Mouse (Mus musculus) cerebellum, adult 11-12 months (tissue): ENCODE data around the gene Ncstn.

Experiments
- DNase-seq: peaks from one replicate; pipeline ENCODE4 v3.0.0; 2022

Ncstn gene

GRCm38 (mm10) chr1:172071556-172071955 is 11.0 kb downstream of the Ncstn start:
- no peak for DNase-seq

GRCm38 (mm10) chr1:172070227-172070626 is 12.4 kb downstream of the Ncstn start:
- DNase-seq, result no peak

DNA sequence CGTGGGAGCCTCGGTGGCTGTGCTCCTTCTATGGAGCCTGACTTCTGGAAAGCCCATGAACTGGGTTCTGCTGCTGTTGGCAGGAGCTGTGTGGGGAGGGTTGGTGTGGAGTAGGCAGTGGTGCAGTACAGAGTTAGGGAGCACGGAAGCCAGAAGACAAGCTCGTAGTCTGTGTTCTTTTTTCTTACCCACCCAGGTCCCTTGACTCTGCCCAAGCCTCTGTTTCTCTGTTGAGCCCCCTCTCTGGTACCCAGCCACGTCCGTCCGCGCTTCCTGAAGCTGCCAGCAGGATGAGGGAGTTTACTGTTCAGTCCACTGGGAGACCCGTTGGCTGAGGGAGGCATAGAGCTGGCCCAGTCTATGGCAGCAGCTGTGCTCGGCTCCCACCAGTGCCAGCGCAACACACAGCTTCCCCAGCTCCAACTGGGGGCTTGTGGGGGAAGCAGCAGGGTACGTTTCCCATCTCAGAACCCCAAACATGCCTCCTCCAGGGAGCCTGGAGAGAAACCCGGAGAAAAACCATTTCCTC is 17.9 kb downstream of the Ncstn start:
- no peak for DNase-seq

DNA sequence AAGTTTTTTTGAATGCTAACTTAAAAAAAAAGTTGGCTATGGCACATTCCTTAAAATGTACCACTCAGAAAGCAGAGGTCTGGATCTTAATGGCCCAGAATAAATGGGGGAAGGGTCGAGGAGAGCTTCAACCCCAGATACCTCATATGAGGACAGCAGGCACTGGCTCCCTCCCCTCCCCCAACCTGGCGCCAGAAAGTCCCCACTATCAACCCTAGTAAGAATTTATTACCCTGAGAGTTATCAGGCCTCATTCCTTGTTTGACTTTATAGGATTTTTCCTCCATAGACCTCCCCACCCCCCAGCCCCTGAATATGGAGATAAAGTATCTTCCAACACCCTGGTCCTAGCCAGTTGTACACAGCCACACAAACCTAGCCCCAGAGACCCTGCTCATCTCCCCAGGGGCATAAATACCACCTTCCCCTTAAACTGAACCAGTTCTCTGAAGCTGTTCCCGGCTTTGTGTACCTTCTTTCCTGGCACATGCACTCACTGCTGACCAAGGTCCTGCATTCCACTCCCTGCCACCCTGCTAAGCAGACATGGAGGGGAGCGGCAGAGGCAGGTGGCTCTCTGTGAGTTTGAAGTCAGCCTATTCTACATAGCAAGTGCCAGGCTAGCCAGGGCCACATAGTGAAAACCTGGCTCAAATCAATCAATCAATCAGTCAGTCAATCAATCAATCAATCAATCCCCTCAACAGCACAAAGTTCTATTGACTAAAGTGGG is 19.1 kb downstream of the Ncstn start:
- DNase-seq, result no peak

DNA sequence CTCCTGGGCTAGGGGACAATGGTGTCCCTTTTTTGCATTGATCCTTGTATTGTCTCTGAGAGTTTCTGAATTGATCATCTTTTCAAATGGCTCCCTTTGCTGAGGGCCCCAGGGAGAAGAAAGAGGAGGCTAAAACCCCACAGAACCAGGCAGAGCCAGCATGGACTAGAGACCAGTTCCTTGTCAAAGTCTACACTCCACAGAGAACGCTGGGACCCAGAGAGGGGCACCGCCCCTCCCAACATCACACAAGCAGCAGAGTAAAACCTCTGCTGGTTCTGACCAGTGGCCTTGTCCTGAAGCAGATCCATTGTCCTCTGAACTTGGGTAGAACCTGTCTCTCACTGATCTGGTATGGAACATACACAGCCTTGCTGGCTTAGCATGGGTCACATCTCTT is 20.5 kb downstream of the Ncstn start:
- DNase-seq, result no peak

- DNase-seq, result no peak
These were observed 21.4 kb downstream of the Ncstn start for GRCm38 (mm10) chr1:172061217-172061616.

- no peak for DNase-seq
These were observed 21.9 kb downstream of the Ncstn start for GRCm38 (mm10) chr1:172060659-172061058.

- DNase-seq, result no peak
These were observed 23.7 kb downstream of the Ncstn start for GRCm38 (mm10) chr1:172058874-172059273.

DNA sequence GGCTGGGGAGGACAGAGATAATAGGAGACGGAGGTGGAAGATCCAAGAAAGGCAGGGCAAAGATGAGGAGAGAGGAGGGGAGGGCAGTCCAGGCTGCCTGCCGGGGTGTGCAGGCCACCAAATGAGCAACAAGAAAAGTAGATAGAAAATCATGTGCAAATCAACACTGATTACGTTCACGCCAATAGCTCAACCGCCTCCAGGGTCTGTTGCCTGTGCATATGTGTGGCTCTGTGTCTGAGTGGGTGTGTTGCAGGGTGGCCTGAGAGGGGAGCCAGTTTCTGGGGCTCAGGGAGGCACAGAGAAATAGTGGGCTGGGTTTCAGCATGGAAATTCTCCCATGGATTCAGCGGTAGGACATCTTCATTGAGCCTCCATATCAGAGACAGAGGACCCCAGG is 24.3 kb downstream of the Ncstn start:
- no peak for DNase-seq

- DNase-seq, result no peak
These were observed 25.1 kb downstream of the Ncstn start, which contains the start of gene Nhlh1 for GRCm38 (mm10) chr1:172057491-172057921. Gene Nhlh1, minus strand, starts transcription at chr1:172057573.

DNA sequence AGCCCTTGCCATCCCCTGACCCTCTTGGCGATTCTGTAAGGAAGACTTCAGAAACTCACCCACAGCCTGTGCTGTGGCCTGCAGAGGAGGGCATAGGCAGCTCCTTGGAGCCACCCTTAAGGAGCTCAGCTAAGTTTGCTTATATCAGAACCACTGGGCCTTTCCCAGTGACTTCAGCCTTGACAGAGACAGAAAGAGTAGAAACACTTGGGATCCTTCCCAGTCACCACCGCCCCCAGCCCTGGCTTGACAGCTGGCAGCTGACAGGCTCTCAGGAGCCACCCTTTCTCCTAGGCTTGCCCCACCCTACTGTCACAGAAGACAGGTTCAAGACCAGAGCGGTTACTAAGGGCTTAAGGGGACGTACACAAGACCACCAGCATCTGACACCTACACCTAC is 26.3 kb downstream of the Ncstn start:
- no peak for DNase-seq

GRCm38 (mm10) chr1:172053541-172054440 is 28.8 kb downstream of the Ncstn start:
- no peak for DNase-seq

- DNase-seq, result no peak
These were observed 29.8 kb downstream of the Ncstn start for GRCm38 (mm10) chr1:172052766-172053279.

DNA sequence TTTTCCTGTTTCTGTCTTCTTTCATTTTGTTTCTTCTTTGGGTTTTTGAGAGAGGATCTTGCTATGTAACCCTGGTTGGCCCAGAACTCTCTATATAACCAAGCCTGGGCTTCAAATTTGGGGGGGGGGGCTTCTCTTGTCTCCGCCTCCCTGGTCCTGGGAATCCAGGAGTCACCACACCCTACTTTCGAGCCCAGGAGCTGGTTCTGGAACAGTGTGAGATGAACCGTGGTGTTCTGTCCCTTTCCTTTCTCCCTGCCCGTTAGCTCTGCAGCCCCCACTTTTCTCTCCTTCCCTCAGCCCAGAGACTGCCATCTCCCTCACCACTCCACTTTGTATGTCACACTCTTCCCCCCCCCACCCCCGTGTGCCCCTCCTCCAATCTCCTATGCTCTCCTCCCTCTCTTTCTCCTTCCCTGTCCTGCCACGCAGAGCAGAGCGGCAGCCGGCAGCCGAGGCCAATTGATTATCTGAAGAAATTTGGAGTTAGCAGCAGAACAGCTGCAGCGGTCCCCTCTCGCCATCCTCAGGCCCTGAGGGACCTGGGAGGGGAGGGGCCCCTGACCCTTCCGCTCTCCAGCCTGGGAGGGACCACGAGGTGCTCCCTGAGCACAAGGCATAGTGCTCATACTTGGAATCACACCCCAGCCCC is 33.3 kb downstream of the Ncstn start:
- DNase-seq, result no peak

- no peak for DNase-seq
These were observed 34.3 kb downstream of the Ncstn start for GRCm38 (mm10) chr1:172048241-172048734.

DNA sequence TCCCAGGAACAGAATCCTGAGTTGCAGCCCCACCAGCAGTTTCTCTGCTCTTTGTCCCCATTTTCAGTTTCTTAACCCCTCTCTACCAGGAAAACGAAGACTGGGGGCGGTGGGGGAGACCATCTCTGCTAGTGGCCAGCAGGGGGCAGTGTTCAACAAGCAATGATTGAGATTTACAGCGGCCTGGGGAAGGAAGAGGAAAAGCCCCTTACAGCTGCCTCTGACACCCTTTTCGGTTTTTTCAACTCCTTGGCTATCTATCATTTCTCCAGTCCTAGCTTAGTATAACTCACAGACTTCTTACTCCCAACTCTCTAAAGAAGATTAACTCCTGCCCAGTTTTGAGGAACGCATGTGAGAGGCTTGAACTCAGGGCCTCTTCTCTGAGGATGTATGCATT is 35.7 kb downstream of the Ncstn start:
- peak; percentile 33 for DNase-seq

DNA sequence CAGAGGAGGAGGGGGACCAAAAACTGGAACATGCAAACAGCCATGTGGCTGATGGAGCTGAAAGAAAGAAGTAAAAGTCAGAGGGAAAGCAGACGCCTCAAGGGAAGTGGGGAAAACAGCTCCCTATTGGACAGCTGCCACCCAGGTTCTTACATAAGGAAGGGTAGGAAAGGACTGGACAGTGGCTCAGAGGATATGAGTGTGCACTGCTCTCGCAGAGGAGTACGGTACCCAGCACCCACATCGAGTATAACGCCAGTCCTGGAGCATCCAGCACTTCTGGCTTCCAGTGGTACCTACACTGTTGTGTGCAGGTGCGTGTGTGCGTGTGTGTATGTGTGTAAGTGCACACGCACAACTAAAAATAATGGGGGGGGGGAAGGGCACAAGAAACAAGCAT is 36.2 kb downstream of the Ncstn start:
- DNase-seq, result no peak

DNA sequence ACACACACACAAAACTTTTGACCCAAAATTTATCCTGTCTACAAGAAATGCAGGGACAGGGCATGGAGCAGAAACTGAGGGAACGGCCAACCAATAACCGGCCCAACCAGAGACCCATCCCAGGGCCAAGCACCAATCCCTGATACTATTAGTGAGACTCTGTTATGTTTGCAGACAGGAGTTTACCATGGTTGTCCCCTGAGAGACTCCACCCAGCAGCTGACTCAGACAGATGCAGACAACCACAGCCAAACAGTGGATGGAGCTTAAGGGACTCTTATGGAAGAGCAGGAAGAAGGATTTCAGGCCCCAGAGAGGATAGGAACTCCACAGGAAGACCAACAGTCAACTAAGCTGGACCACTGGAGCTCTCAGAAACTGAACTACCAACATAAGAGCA is 52.7 kb downstream of the Ncstn start:
- DNase-seq, result no peak

- no peak for DNase-seq
These were observed 54.0 kb downstream of the Ncstn start, which contains the start of gene Vangl2 for GRCm38 (mm10) chr1:172028394-172029275. Gene Vangl2, minus strand, starts transcription at chr1:172028444.

DNA sequence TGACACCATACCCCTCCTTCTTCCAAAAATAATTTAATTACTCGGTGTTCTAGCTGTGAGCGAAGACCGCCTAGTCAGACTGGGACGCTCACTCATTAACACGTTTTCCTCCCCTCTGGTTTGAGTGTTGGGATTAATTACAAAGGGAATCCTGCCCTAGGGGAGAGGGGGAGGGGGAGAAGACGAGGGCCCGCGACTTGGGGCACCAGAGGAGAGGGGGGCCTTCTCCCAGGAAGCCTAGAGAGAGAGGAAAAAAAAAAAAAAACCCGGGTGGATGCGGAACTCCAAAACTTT is 54.8 kb downstream of the Ncstn start:
- no peak for DNase-seq

DNA sequence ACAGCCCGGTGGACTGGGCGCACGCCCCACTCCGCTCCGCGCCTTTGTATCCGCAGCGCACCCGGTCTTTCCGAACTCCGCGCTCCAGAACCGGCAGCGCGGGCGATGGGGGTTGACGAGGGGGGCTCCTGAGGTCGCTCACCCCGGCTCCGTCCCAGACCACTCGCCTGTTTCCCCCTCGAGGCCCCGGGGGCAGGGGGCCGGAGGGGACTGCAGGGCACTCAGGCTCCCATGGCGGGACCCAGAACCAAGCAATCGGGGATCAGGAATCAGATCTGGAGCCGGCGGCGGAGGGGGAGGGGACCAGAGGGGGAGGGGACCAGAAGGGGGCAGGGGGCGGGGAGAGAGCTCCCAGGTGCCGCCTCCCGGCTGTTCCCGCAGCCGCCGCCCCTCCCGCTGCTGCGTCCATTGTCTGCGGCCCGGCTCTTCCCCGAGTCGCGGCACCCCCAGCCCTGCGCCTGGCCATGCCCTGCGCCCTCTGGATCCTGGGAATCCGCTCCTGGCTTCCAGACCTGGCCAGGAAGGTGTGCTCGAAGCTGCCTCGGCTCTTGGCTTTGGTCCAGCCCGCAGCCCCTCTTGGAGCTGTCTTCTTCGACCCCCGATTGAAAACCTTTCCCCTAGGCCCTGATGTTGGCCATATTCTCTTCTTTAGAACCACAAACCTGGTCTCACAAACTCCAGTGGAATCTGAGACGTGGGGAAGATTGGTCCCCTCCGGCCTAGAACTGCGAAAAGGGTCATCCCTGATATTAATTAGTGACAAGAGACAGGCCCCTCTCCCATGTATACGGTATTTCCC is 55.4 kb downstream of the Ncstn start:
- DNase-seq, result peak; percentile 91
